Mouse (Mus musculus) embryo, embryonic 11 days (tissue): ENCODE measurements around the gene Ocel1.
A peak's percentile ranks its signal among the peaks of the same experiment; 100 is the strongest.
"Not testable (repeated sequence)": the region's sequence is repeated elsewhere in the genome, so short reads cannot be mapped to it uniquely, and the experiment has no call there.

Experiments
- DNase-seq: peaks from one replicate; pipeline ENCODE4 v3.0.0-alpha.2; 2015

Ocel1 gene

GRCm38 (mm10) chr8:71371236-71371848, at the start of gene Ocel1:
Gene Ocel1 (plus strand): TSS chr8:71371298.
- peak; percentile 99 for DNase-seq

- DNase-seq = no peak
Measured at GRCm38 (mm10) chr8:71322939-71323338, 48.2 kb upstream of the Ocel1 start.

GRCm38 (mm10) chr8:71324848-71325247, 46.2 kb upstream of the Ocel1 start:
- peak; percentile 16 for DNase-seq

- not testable (repeated sequence) for DNase-seq
Measured at GRCm38 (mm10) chr8:71337834-71338233, 33.3 kb upstream of the Ocel1 start.

- DNase-seq = peak; percentile 67
Measured at GRCm38 (mm10) chr8:71340625-71341024, 30.5 kb upstream of the Ocel1 start.

GRCm38 (mm10) chr8:71346581-71346980, 24.5 kb upstream of the Ocel1 start:
- DNase-seq = no peak

- no peak for DNase-seq
Measured at GRCm38 (mm10) chr8:71351117-71351516, 20.0 kb upstream of the Ocel1 start.

- no peak for DNase-seq
Measured at GRCm38 (mm10) chr8:71351520-71351919, 19.6 kb upstream of the Ocel1 start.

GRCm38 (mm10) chr8:71358026-71358425, 13.1 kb upstream of the Ocel1 start:
- DNase-seq = no peak

- DNase-seq = peak; percentile 96
Measured at GRCm38 (mm10) chr8:71366771-71367528, 4.1 kb upstream of the Ocel1 start, which contains the start of gene Use1. Gene Use1 (plus strand): TSS chr8:71366848.

- DNase-seq = no peak
Measured at GRCm38 (mm10) chr8:71367529-71368176, 3.4 kb upstream of the Ocel1 start.

GRCm38 (mm10) chr8:71368366-71368765, 2.7 kb upstream of the Ocel1 start:
- no peak for DNase-seq

- no peak for DNase-seq
Measured at GRCm38 (mm10) chr8:71369040-71369718, 1.9 kb upstream of the Ocel1 start.

- DNase-seq = no peak
Measured at GRCm38 (mm10) chr8:71370711-71371235, 325 bp upstream of the Ocel1 start.

GRCm38 (mm10) chr8:71372427-71372826, 1.3 kb downstream of the Ocel1 start:
- no peak for DNase-seq

GRCm38 (mm10) chr8:71373000-71373399, 1.9 kb downstream of the Ocel1 start:
- DNase-seq = no peak

GRCm38 (mm10) chr8:71374616-71375206, 3.6 kb downstream of the Ocel1 start:
- peak; percentile 39 for DNase-seq

GRCm38 (mm10) chr8:71375581-71376422, 4.7 kb downstream of the Ocel1 start:
- peak; percentile 77 for DNase-seq

- peak; percentile 30 for DNase-seq
Measured at GRCm38 (mm10) chr8:71376423-71377030, 5.4 kb downstream of the Ocel1 start.

GRCm38 (mm10) chr8:71379008-71379407, 7.9 kb downstream of the Ocel1 start:
- DNase-seq = no peak

- peak; percentile 29 for DNase-seq
Measured at GRCm38 (mm10) chr8:71379512-71380075, 8.5 kb downstream of the Ocel1 start.
